Mouse (Mus musculus) lung, postnatal 0 days (tissue): ENCODE results near the gene Adamts16.

Experiments
- CTCF ChIP-seq: IDR thresholded peaks from 2 replicates; pipeline ENCODE4 v1.5.1; 2016; ENCODE audit warnings: antibody characterized with exemption, mild to moderate bottlenecking
- EP300 ChIP-seq: IDR thresholded peaks from 2 replicates; pipeline ENCODE4 v1.6.1; 2016; ENCODE audit warnings: antibody characterized with exemption, mild to moderate bottlenecking, control low read depth

- TF ChIP-seq CTCF (no peak), EP300 (no peak)
Measured at GRCm38 (mm10) chr13:70732781-70733180, 108.8 kb downstream of the Adamts16 start.
